Mouse (Mus musculus) heart, postnatal 0 days (tissue): ENCODE measurements at regions not wholly inside any gene's neighbourhood (a gene's known extent, or its start where the extent isn't known, plus 50 kb on each side); places are given as distances from the start of the nearest gene placed in this dataset.

Experiments used
- ATAC-seq: fragments of 200-750 bp; cut with Nextera tagmentation; 2 replicates; pipeline ENCODE4 v1.8.0; 2017; ENCODE audit warnings: low read depth, moderate number of reproducible peaks, moderate library complexity; ENCODE audit not compliant: insufficient read depth
- DNase-seq: peaks from one replicate; pipeline ENCODE4 v3.0.0-alpha.2; 2016; ENCODE audit warnings: low spot score
- H3K27ac ChIP-seq: fragments of 300-500 bp; sonication (generic); 2 replicates; pipeline ENCODE4 v1.5.1; 2014; ENCODE audit warnings: low read depth, mild to moderate bottlenecking
- H3K27me3 ChIP-seq: fragments of 300-500 bp; sonication (generic); 2 replicates; pipeline ENCODE4 v1.6.1; 2014; ENCODE audit warnings: low read length, mixed read lengths; ENCODE audit not compliant: control insufficient read depth, insufficient read depth
- H3K36me3 ChIP-seq: fragments of 300-500 bp; sonication (generic); replicated peaks from 2 replicates; pipeline ENCODE4 v1.6.1; 2014; ENCODE audit warnings: low read length, mixed read lengths; ENCODE audit not compliant: control insufficient read depth, insufficient read depth
- H3K4me1 ChIP-seq: fragments of 300-500 bp; sonication (generic); 2 replicates; pipeline ENCODE4 v1.6.1; 2014; ENCODE audit warnings: antibody characterized with exemption; ENCODE audit not compliant: control insufficient read depth, insufficient read depth
- H3K4me2 ChIP-seq: fragments of 300-500 bp; sonication (generic); 2 replicates; pipeline ENCODE4 v1.6.1; 2014; ENCODE audit warnings: low read depth, mild to moderate bottlenecking, low read length, moderate library complexity
- H3K4me3 ChIP-seq: fragments of 300-500 bp; sonication (generic); 2 replicates; pipeline ENCODE4 v1.5.1; 2014; ENCODE audit warnings: low read depth, low read length
- H3K9ac ChIP-seq: fragments of 300-500 bp; sonication (generic); replicated peaks from 2 replicates; pipeline ENCODE4 v1.6.1; 2014; ENCODE audit warnings: low read depth, low read length, mixed read lengths
- H3K9me3 ChIP-seq: fragments of 300-500 bp; sonication (generic); replicated peaks from 2 replicates; pipeline ENCODE4 v1.6.1; 2016; ENCODE audit warnings: low read length; ENCODE audit not compliant: control insufficient read depth
- CTCF ChIP-seq: IDR thresholded peaks from 2 replicates; pipeline ENCODE4 v1.5.1; 2016; ENCODE audit warnings: antibody characterized with exemption, control low read depth, low read depth
- EP300 ChIP-seq: IDR thresholded peaks from 2 replicates; pipeline ENCODE4 v1.6.1; 2016; ENCODE audit warnings: antibody characterized with exemption, low read depth
- WGBS: fragments of 180-500 bp; shearing (Covaris S2); extraction: QIAGEN DNeasy Blood & Tissue Kit; methylation state at CpG from one replicate; pipeline ENCODE4 v1.1.7; 2014; 5-methylcytosine and 5-hydroxymethylcytosine counted together

- peak overlapping the region; percentile 1; the same call in 1 of the 2 replicates for H3K27ac ChIP-seq
- peaks cover 25% of the 10 kb centered on the region for H3K4me1 ChIP-seq
- no peak overlapping the region for H3K4me2 ChIP-seq
- no peaks in the 10 kb centered on the region for H3K27me3 ChIP-seq
- no peak for ATAC-seq
- H3K36me3 ChIP-seq, result no peaks in the 10 kb centered on the region
- TF ChIP-seq CTCF, result no peak
- no peak for TF ChIP-seq EP300
- H3K9ac ChIP-seq, result no peak overlapping the region
- WGBS, result 75% methylated on average over 7 of the region's 7 CpGs
- no peaks in the 10 kb centered on the region for H3K9me3 ChIP-seq
- DNase-seq, result no peak
- H3K4me3 ChIP-seq, result no peak overlapping the region
Measured at GRCm38 (mm10) chr2:124918986-124919761, 148.8 kb upstream of the Slc24a5 start.

- H3K4me1 ChIP-seq, result peaks cover 25% of the 10 kb centered on the region
- no peak overlapping the region for H3K9ac ChIP-seq
- no peak; the same call in 1 of the 2 replicates for ATAC-seq
- no peak overlapping the region for H3K4me2 ChIP-seq
- H3K27ac ChIP-seq, result peak overlapping the region; percentile 27; the same call in 1 of the 2 replicates
- H3K27me3 ChIP-seq, result no peaks in the 10 kb centered on the region
- H3K36me3 ChIP-seq, result no peaks in the 10 kb centered on the region
- no peaks in the 10 kb centered on the region for H3K9me3 ChIP-seq
- H3K4me3 ChIP-seq, result no peak overlapping the region
- TF ChIP-seq EP300 (no peak), CTCF (no peak)
- DNase-seq, result no peak
- 17% methylated on average over 1 of the region's 1 CpGs for WGBS
Measured at GRCm38 (mm10) chr2:124919762-124920255, 148.1 kb upstream of the Slc24a5 start.

- Histone ChIP-seq H3K9me3 (no peaks in the 10 kb centered on the region), H3K4me1 (peaks cover 25% of the 10 kb centered on the region), H3K9ac (no peak overlapping the region), H3K36me3 (no peaks in the 10 kb centered on the region), H3K27me3 (no peaks in the 10 kb centered on the region), H3K4me3 (no peak overlapping the region), H3K27ac (peak overlapping the region; percentile 27; the same call in 1 of the 2 replicates), H3K4me2 (no peak overlapping the region)
- 4% methylated on average over 2 of the region's 2 CpGs for WGBS
- ATAC-seq, result peak; percentile 68
- TF ChIP-seq CTCF (no peak), EP300 (no peak)
- peak; percentile 58 for DNase-seq
Measured at GRCm38 (mm10) chr2:124920265-124920664, 147.7 kb upstream of the Slc24a5 start.

- H3K36me3 ChIP-seq, result no peaks in the 10 kb centered on the region
- TF ChIP-seq CTCF, result peak; percentile 81
- no peak for TF ChIP-seq EP300
- no peaks in the 10 kb centered on the region for H3K4me1 ChIP-seq
- H3K4me3 ChIP-seq, result no peak overlapping the region
- ATAC-seq (peak; percentile 69), DNase-seq (peak; percentile 76)
- H3K27ac ChIP-seq, result no peak overlapping the region
- H3K9ac ChIP-seq, result no peak overlapping the region
- WGBS, result 84% methylated on average over 10 of the region's 10 CpGs
- H3K27me3 ChIP-seq, result no peaks in the 10 kb centered on the region
- H3K9me3 ChIP-seq, result no peaks in the 10 kb centered on the region
- H3K4me2 ChIP-seq, result no peak overlapping the region
Measured at GRCm38 (mm10) chr2:124927882-124928758, 139.8 kb upstream of the Slc24a5 start.

GRCm38 (mm10) chr2:124928759-124929113 is 139.2 kb upstream of the Slc24a5 start:
- no peaks in the 10 kb centered on the region for H3K27me3 ChIP-seq
- no peaks in the 10 kb centered on the region for H3K4me1 ChIP-seq
- no peak overlapping the region for H3K4me3 ChIP-seq
- no peak for DNase-seq
- WGBS, result 62% methylated on average over 5 of the region's 5 CpGs
- H3K9ac ChIP-seq, result no peak overlapping the region
- H3K4me2 ChIP-seq, result no peak overlapping the region
- no peaks in the 10 kb centered on the region for H3K36me3 ChIP-seq
- no peak for ATAC-seq
- TF ChIP-seq CTCF, result no peak
- TF ChIP-seq EP300, result no peak
- H3K27ac ChIP-seq, result no peak overlapping the region
- no peaks in the 10 kb centered on the region for H3K9me3 ChIP-seq
